10 mouse cellular contexts compared by ENCODE assay signal in the genomic region with DNA sequence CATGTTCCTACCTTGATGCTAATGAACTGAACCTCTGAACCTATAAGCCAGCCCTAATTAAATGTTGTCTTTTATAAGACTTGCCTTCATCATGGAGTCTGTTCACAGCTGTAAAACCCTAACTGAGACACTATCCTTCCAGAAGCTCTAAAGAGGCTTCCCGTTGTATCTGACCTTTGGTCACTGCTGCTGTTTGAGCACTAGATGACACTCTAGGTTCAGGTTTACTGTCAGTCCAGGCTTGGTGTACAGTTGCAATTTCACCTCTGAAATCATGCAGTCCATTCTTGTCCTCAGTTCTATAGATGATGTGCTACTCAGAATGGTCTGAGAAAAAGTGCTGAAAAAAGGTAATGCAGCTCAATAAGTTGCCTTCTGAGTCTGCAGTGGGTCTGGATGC.
DNase-seq lines count a peak whose midpoint lies in the region; ATAC-seq and TF ChIP-seq lines count a peak whose summit lies in the region.
"Had no signal": no experiment of that assay in that cellular context is flagged by ENCODE, and none has a peak within 500 bp of the region (broad histone marks: within the 10 kb centered on the region; RNA-seq: fewer than 3 reads in every experiment).

No protein-coding gene starts in this region.

- no peaks in the 10 kb centered on the region for H3K4me1 ChIP-seq in midbrain, postnatal 0 days (ENCODE audit: insufficient read depth, low read length)
- peaks cover 7% of the 10 kb centered on the region; the same call in 1 of the 2 replicates for H3K4me1 ChIP-seq in midbrain, embryonic 16.5 days (ENCODE audit: control insufficient read depth, insufficient read depth, low read length)
- no peaks in the 10 kb centered on the region for H3K4me1 ChIP-seq in stomach, postnatal 0 days (replicated peaks; ENCODE audit: control insufficient read depth, insufficient read depth)
- H3K4me1 ChIP-seq: embryonic facial prominence, embryonic 13.5 days had no signal

- no peak overlapping the region for H3K4me2 ChIP-seq in midbrain, postnatal 0 days (ENCODE audit: low read depth, low read length, poor library complexity, severe bottlenecking)
- H3K4me2 ChIP-seq in midbrain, embryonic 16.5 days (ENCODE audit: low read length) = no peak overlapping the region
- H3K4me2 ChIP-seq in stomach, postnatal 0 days (replicated peaks; ENCODE audit: low read depth) = no peak overlapping the region
- H3K4me2 ChIP-seq: embryonic facial prominence, embryonic 13.5 days; neural tube, embryonic 12.5 days had no signal

- no peaks in the 10 kb centered on the region for H3K27me3 ChIP-seq in midbrain, postnatal 0 days (ENCODE audit: insufficient read depth, low read length)
- no peaks in the 10 kb centered on the region for H3K27me3 ChIP-seq in midbrain, embryonic 16.5 days (ENCODE audit: control insufficient read depth, insufficient read depth, low read depth, low read length)
- H3K27me3 ChIP-seq in stomach, postnatal 0 days (ENCODE audit: control insufficient read depth, insufficient read depth, low read length) = no peaks in the 10 kb centered on the region
- H3K27me3 ChIP-seq: embryonic facial prominence, embryonic 13.5 days; neural tube, embryonic 12.5 days had no signal

- WGBS in midbrain, postnatal 0 days = 79% methylated on average over 1 of the region's 1 CpGs
- WGBS in midbrain, embryonic 16.5 days = 100% methylated on average over 1 of the region's 1 CpGs
- 69% methylated on average over 1 of the region's 1 CpGs for WGBS in stomach, postnatal 0 days

- no peaks in the 10 kb centered on the region for H3K36me3 ChIP-seq in midbrain, postnatal 0 days (ENCODE audit: insufficient read depth, low read length)
- no peaks in the 10 kb centered on the region for H3K36me3 ChIP-seq in midbrain, embryonic 16.5 days (ENCODE audit: control insufficient read depth, insufficient read depth, low read length)
- no peaks in the 10 kb centered on the region for H3K36me3 ChIP-seq in stomach, postnatal 0 days (ENCODE audit: control insufficient read depth, insufficient read depth, low read length)
- H3K36me3 ChIP-seq: embryonic facial prominence, embryonic 13.5 days; neural tube, embryonic 12.5 days had no signal

- H3K27ac ChIP-seq in midbrain, postnatal 0 days (ENCODE audit: low read depth, low read length) = no peak overlapping the region
- H3K27ac ChIP-seq in midbrain, embryonic 16.5 days (ENCODE audit: low read length) = no peak overlapping the region
- no peak overlapping the region for H3K27ac ChIP-seq in stomach, postnatal 0 days (replicated peaks)
- H3K27ac ChIP-seq: embryonic facial prominence, embryonic 13.5 days; neural tube, embryonic 12.5 days had no signal

- ATAC-seq in midbrain, postnatal 0 days (ENCODE audit: low FRiP score) = no peak
- no peak for ATAC-seq in midbrain, embryonic 16.5 days
- peak; percentile 54; the same call in 1 of the 2 replicates for ATAC-seq in stomach, postnatal 0 days (ENCODE audit: low FRiP score, low TSS enrichment)

- H3K9me3 ChIP-seq in midbrain, postnatal 0 days (ENCODE audit: low read length) = no peaks in the 10 kb centered on the region
- no peaks in the 10 kb centered on the region for H3K9me3 ChIP-seq in midbrain, embryonic 16.5 days (replicated peaks; ENCODE audit: control insufficient read depth, low read length, poor library complexity, severe bottlenecking)
- no peaks in the 10 kb centered on the region for H3K9me3 ChIP-seq in stomach, postnatal 0 days (ENCODE audit: control insufficient read depth, low read length)
- H3K9me3 ChIP-seq: embryonic facial prominence, embryonic 13.5 days; neural tube, embryonic 12.5 days had no signal

- H3K4me3 ChIP-seq in midbrain, postnatal 0 days (ENCODE audit: low read depth, low read length) = no peak overlapping the region
- no peak overlapping the region for H3K4me3 ChIP-seq in midbrain, embryonic 16.5 days (ENCODE audit: low read depth, low read length)
- no peak overlapping the region for H3K4me3 ChIP-seq in stomach, postnatal 0 days (ENCODE audit: low read depth, low read length)
- H3K4me3 ChIP-seq: embryonic facial prominence, embryonic 13.5 days; neural tube, embryonic 12.5 days had no signal

- TF ChIP-seq EP300 in stomach, postnatal 0 days (optimal IDR thresholded peaks at IDR 0.05) = no peak

- TF ChIP-seq CTCF in midbrain, postnatal 0 days (IDR thresholded peaks at IDR 0.05) = peak; percentile 74
- TF ChIP-seq CTCF in stomach, postnatal 0 days (IDR thresholded peaks at IDR 0.05; ENCODE audit: low read depth) = peak; percentile 88

- H3K9ac ChIP-seq in midbrain, postnatal 0 days (replicated peaks; ENCODE audit: low read length, poor library complexity, severe bottlenecking) = no peak overlapping the region
- H3K9ac ChIP-seq in midbrain, embryonic 16.5 days (ENCODE audit: low read depth, low read length) = no peak overlapping the region
- no peak overlapping the region for H3K9ac ChIP-seq in stomach, postnatal 0 days (ENCODE audit: low read length)
- H3K9ac ChIP-seq: embryonic facial prominence, embryonic 13.5 days; neural tube, embryonic 12.5 days had no signal

- DNase-seq in embryo, embryonic 10 days (ENCODE audit: low spot score) = peak; percentile 13
- DNase-seq in embryo, embryonic 9.5 days (ENCODE audit: extremely low spot score) = no peak
- DNase-seq in midbrain, postnatal 0 days (ENCODE audit: low spot score) = peak; percentile 41
- DNase-seq in kidney, postnatal 10 days = peak; percentile 21
- no peak for DNase-seq in stomach, postnatal 0 days (ENCODE audit: low spot score)
- no peak for DNase-seq in left cerebral cortex, adult 18-20 months (ENCODE audit: low spot score in 2 of 2)
- DNase-seq in urinary bladder, postnatal 14 days (ENCODE audit: low spot score) = no peak

Comparison
In these comparisons a context has a peak if more than half of its experiments do, and no peak if none do; other contexts are left out.
1. DNase-seq: peak in embryo, embryonic 10 days (single experiment), midbrain, postnatal 0 days (single experiment) and kidney, postnatal 10 days (single experiment); none in embryo, embryonic 9.5 days (single experiment), stomach, postnatal 0 days (single experiment), left cerebral cortex, adult 18-20 months (0 of 2) and urinary bladder, postnatal 14 days (single experiment).